Mouse (Mus musculus): ENCODE measurements around the gene Tnfrsf14. TPM values are rescaled to one million over a fixed set of nuclear protein-coding genes. Genes with fewer than 3 reads are reported as not detected.

Tnfrsf14 gene
- polyA plus RNA-seq, 1 experiment from 2014 or later, result 2.4 TPM

DNA sequence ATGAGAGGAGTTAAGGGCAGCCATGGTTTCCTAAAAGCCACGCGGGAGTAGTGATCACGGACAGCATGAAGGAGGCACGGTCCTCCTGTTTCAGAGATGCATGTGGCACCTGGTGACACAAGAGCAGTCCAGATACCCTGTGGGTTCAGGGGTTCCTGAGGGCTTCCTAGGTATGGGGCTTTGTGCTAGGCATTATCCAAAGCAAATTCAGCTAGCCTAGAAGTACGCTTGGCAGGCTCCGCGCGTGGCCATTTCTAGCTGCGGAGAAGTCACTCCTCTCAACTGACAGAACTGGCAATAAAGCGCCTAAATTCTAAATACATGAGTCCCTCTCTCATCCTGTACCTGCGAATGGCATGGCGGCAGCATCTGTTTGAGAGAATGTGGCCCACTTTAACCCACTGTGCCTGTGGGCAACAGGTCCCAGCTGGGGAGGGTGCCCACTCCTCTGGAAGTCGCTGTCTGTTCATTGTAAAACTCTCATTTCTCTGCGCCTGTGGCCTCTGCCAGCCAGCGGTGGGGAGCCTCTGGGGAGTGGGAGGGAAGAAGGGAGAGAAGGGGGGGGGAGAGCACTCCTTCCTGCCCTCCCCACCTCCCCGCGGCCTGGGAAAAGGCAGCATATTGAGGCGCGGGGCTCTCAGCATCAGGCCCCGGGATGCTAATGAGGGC lies 31.8 kb upstream of the Tnfrsf14 start:
- WGBS, result 20% methylated on average over 20 of the region's 20 CpGs
- H3K4me1 ChIP-seq, result peaks cover 68% of the 10 kb centered on the region

DNA sequence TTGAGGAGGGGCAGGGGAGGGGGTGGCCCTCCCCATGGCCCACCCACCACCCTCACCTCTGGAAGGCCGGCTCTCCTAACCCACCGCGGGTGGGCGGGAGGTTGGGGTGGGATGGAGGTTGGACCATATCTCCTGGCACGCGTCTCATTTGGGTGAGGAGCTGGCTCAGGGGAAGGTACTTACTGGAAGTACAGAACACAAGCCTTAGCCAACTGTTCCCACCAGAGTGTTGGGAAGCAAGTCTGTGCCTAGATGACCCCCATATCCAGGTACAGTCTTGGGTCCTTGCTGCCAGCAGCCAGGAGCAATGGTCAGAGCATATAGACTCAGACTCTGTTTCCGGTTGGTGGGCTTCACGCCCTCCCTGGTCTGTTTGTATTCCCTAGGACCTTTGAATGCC lies 30.3 kb upstream of the Tnfrsf14 start:
- H3K4me1 ChIP-seq, result peaks cover 61% of the 10 kb centered on the region
- WGBS, result 11% methylated on average over 8 of the region's 8 CpGs
- no peak for DNase-seq (ENCODE audit: low spot score)

More for the DNA sequence above, 31.8 kb upstream of the Tnfrsf14 start:
- no peak overlapping the region for H3K27ac ChIP-seq
- H3K4me3 ChIP-seq, result peak overlapping the region; percentile 57
- no peaks in the 10 kb centered on the region for H3K9me3 ChIP-seq (replicated peaks)
- no peak for DNase-seq (ENCODE audit: low spot score)
- H3K36me3 ChIP-seq, result no peaks in the 10 kb centered on the region
- H3K27me3 ChIP-seq (ENCODE audit: low read depth, poor library complexity, severe bottlenecking), result peaks cover 87% of the 10 kb centered on the region

DNA sequence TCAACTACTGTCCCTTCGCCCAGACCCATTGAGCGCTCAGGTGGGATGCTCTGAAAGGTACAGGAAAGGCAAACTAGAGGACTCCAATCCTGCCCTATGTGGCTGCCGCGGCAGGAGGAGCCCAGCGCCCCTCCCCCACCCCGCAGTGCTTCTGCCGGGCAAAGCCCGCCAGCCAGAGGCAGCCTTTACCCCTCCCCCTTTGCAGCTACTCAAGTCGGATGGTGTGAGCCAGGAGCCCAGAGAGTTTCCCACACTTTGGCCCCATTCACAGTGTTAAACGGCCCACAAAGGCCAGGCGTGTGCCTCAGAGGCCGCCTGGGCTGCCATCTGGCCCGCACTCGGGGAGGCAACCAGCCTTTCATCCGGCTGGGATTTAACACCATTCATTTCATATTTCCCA lies 29.8 kb upstream of the Tnfrsf14 start:
- H3K27me3 ChIP-seq (ENCODE audit: low read depth, poor library complexity, severe bottlenecking), result peaks cover 100% of the 10 kb centered on the region
- H3K27ac ChIP-seq, result peak overlapping the region; percentile 77
- H3K9me3 ChIP-seq (replicated peaks), result no peaks in the 10 kb centered on the region
- H3K4me3 ChIP-seq, result peak overlapping the region; percentile 38
- peaks cover 61% of the 10 kb centered on the region for H3K4me1 ChIP-seq
- H3K36me3 ChIP-seq, result no peaks in the 10 kb centered on the region
- peak; percentile 78 for DNase-seq (ENCODE audit: low spot score)
- under 1% methylated on average over 15 of the region's 15 CpGs for WGBS

More for the DNA sequence above, 30.3 kb upstream of the Tnfrsf14 start:
- Histone ChIP-seq H3K4me3 (peak overlapping the region; percentile 38), H3K9me3 (replicated peaks) (no peaks in the 10 kb centered on the region), H3K27ac (peak overlapping the region; percentile 77), H3K27me3 (ENCODE audit: low read depth, poor library complexity, severe bottlenecking) (peaks cover 100% of the 10 kb centered on the region), H3K36me3 (no peaks in the 10 kb centered on the region)

DNA sequence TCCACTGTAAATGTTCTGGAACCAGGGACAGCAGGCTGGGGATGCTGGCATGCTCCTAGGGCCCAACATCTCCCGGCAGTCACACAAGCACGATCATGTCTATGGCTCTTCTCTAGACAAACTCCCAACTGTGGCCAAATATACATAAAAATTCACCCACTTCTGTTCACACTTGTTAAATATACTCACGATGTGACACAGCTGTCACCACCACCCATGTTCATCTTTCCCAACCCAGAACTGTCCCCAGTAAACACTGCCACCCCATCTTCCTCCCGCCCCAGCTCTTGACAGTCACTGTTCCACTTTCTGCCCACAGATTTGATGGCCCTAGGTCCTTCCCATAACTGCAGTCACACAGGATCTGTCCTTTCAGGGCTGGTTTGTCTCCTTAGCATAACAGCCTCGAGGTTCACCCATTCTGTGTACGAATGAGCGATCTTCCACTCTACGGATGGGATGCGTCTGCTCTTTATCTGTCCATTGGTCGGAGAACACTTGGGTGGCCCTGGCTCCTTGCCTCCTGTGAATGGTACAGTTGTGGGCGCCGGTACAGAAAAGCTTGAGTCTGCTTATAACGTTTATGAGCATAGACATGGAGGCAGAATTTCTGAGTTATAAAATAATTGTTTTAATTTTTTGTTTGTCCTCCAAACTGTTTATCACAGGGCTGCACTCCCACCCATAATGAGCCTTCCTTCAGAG lies 29.1 kb upstream of the Tnfrsf14 start:
- peaks cover 100% of the 10 kb centered on the region for H3K27me3 ChIP-seq (ENCODE audit: low read depth, poor library complexity, severe bottlenecking)
- peak overlapping the region; percentile 38 for H3K4me3 ChIP-seq
- DNase-seq (ENCODE audit: low spot score), result no peak
- peaks cover 65% of the 10 kb centered on the region for H3K4me1 ChIP-seq
- no peaks in the 10 kb centered on the region for H3K9me3 ChIP-seq (replicated peaks)
- peak overlapping the region; percentile 77 for H3K27ac ChIP-seq
- WGBS, result 57% methylated on average over 13 of the region's 13 CpGs
- no peaks in the 10 kb centered on the region for H3K36me3 ChIP-seq

DNA sequence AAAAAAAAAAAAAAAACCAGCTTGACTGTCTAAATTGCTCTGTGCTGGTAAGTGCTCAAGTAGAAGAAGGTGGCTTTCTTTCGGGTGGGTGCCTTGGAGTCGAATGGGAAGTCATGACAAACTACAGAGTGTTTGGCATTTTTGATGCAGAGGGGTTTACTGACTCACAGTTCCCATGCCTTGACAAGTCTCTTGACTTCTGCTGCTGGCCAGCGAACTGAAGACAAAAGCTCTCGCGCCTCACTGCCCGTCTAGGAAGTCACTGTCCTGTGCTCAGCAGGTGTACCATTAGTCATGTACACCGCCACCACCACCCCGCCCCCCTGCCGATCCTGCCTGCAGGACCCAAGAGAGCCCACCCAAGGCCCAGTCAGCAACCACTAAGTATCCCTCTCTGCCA lies 28.2 kb upstream of the Tnfrsf14 start:
- peaks cover 100% of the 10 kb centered on the region for H3K27me3 ChIP-seq (ENCODE audit: low read depth, poor library complexity, severe bottlenecking)
- no peaks in the 10 kb centered on the region for H3K36me3 ChIP-seq
- peaks cover 58% of the 10 kb centered on the region for H3K4me1 ChIP-seq
- no peaks in the 10 kb centered on the region for H3K9me3 ChIP-seq (replicated peaks)
- H3K27ac ChIP-seq, result no peak overlapping the region
- no peak overlapping the region for H3K4me3 ChIP-seq
- WGBS, result 35% methylated on average over 9 of the region's 9 CpGs
- no peak for DNase-seq (ENCODE audit: low spot score)

DNA sequence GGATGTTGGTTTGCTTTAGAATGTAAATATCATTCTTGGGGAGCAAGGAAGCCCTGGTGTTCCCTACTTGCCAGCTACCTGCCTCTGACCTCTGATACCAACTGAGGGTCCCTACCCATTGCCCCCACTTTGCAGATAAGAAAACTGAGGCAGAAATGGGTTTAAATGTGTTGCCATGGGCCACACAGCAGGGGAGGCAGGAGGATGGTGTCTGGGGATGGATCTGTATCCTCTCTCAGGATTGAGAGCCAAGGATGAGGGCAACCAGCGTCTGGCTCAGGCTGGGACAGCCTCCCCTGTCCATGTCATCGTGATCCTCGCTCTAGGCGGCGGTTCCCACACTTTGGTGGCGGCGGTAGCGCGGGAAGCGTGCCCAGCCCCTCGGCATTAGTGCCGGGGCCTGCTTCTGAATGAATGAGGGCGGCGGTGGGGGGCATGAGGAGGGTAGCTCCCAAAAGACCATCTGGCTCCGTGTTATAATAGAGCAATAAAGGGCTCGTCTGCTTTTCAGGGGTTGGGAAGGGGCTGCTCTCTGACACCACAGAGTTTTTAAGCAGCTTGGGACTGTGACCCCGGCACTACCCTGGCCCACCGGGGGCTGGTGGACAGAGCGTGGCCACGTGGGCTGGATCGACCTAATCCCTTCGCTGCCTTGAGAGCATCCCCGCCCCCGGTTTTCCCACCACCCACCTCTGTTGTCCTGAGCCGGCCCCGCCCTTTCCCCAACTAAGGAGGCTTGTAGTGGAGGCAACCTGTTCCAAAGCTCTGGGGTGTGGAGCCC lies 24.3 kb upstream of the Tnfrsf14 start:
- Histone ChIP-seq H3K27me3 (ENCODE audit: low read depth, poor library complexity, severe bottlenecking) (peaks cover 97% of the 10 kb centered on the region), H3K27ac (no peak overlapping the region), H3K9me3 (replicated peaks) (no peaks in the 10 kb centered on the region), H3K4me3 (peak overlapping the region; percentile 20; the same call in 1 of the 2 replicates), H3K36me3 (no peaks in the 10 kb centered on the region), H3K4me1 (peaks cover 32% of the 10 kb centered on the region)
- WGBS, result under 1% methylated on average over 26 of the region's 26 CpGs
- DNase-seq (ENCODE audit: low spot score), result no peak

DNA sequence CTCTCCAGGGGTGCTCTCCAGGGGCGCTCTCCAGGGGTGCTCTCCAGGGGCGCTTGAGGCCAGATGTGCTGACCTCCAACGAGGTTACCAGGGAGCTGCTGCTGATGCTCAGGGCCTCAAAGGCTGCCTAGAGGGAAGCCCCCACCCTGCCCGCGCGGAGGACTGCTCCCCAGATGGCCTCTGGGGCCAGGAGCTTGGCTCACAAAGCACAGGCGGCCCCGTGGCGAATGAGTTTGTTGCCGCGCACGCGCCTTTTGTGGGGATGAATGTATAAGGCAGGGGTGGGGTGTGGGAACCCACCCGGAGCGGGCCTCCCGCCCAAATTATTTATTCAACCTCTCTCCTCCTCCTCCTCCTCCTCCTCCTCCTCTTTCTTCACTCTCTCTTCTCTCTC lies 21.2 kb upstream of the Tnfrsf14 start:
- no peaks in the 10 kb centered on the region for H3K9me3 ChIP-seq (replicated peaks)
- H3K4me3 ChIP-seq, result no peak overlapping the region
- H3K27ac ChIP-seq, result no peak overlapping the region

DNA sequence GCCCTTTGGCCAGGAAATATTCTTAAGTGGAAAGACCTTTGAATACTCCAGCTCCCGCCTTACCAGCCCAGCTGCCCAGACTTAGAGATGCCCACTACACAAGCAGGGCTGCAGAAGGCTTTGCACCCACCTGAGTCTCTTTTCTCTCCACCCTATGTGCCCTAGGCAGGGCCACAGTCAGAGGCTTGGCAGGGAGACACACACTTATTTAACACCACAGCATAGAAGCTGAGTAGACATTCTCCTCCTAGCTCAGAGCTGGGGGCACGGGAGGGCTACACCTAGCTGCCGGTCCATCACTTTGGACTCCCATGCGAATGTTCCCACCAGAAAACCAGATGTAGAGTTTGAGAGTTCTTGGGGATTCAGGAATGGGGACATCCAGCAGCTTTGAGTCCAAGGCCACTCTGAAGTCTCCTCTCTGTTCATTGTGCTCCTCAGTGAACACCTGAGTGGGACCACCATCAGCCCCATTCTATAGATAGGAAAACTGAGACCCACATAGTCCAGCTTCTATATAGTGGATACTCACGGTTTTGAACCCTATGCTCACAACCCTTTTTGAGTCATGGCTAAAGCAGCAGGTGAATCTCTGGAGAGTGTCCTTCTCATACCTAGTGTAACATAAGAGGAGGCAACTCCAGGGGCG lies 20.7 kb upstream of the Tnfrsf14 start:
- Histone ChIP-seq H3K9me3 (replicated peaks) (no peaks in the 10 kb centered on the region), H3K27me3 (ENCODE audit: low read depth, poor library complexity, severe bottlenecking) (peaks cover 61% of the 10 kb centered on the region), H3K4me1 (peaks cover 42% of the 10 kb centered on the region), H3K36me3 (no peaks in the 10 kb centered on the region), H3K4me3 (no peak overlapping the region), H3K27ac (no peak overlapping the region)
- WGBS, result 74% methylated on average over 6 of the region's 6 CpGs
- DNase-seq (ENCODE audit: low spot score), result no peak

More for the DNA sequence above, 21.2 kb upstream of the Tnfrsf14 start:
- H3K36me3 ChIP-seq, result no peaks in the 10 kb centered on the region
- peaks cover 67% of the 10 kb centered on the region for H3K27me3 ChIP-seq (ENCODE audit: low read depth, poor library complexity, severe bottlenecking)
- no peak for DNase-seq (ENCODE audit: low spot score)
- WGBS, result 18% methylated on average over 16 of the region's 16 CpGs
- peaks cover 42% of the 10 kb centered on the region for H3K4me1 ChIP-seq

DNA sequence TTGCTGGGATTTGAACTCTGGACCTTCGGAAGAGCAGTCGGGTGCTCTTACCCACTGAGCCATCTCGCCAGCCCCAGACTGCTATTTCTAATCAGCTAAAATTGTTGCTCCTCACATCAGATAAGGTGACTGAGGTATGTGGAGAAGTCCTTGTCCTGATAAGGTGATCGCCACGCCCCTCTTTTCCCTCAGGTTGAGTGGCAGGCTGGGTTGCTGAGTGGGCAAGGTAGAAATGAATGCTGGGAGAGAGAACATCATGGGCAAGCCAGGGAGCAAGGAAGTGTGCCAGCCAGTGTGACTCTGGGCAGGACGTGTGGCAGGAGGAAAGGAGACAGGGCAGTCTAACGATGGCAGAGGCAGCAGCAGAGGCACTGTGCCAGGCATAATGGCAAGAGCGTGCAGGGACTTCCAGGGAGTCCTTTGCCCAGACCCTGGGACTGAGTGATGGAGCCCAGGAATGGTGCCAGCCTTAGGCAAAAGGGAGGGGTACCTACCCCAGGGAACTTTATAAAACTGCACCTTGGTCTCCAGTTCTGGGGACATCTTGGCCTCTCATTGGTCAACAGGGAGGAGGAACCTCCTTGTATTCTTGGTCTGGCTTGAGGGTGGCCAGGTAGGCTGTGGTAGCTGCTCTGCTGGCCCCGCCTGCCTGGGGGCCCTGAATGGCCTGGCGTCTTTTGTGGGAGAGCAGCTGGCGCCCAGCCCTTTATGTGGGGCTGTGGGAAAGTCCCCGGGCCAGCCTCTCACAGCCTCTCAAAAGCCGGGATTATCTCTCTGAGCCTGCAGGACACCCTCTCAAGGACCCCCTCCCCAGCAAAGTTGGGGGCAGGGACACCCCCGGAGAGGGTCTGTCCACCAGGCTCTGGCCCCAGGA lies 19.9 kb upstream of the Tnfrsf14 start:
- peaks cover 54% of the 10 kb centered on the region for H3K27me3 ChIP-seq (ENCODE audit: low read depth, poor library complexity, severe bottlenecking)
- H3K4me1 ChIP-seq, result peaks cover 35% of the 10 kb centered on the region
- 59% methylated on average over 14 of the region's 14 CpGs for WGBS
- no peak overlapping the region for H3K27ac ChIP-seq
- no peak for DNase-seq (ENCODE audit: low spot score)
- H3K9me3 ChIP-seq (replicated peaks), result no peaks in the 10 kb centered on the region
- H3K36me3 ChIP-seq, result no peaks in the 10 kb centered on the region
- no peak overlapping the region for H3K4me3 ChIP-seq

DNA sequence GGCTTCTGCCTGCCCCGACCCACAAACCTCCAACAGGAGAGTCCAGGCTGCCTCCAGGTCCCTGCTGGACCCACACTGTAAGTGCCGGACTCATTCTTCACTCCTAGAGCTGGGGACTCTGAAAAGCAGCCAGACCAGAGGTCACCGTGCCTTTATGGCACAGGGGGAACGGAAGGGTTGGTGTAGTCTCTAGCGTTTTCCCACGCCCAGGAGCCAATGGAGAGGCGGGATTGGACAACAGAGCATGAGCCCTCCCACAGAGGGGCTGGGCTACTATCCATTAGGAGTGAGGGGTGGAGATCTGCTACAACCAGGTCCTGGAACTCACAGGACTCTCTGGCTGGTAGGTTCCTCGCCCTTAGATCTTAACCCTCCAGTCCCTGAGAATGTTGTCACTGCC lies 18.0 kb upstream of the Tnfrsf14 start:
- Histone ChIP-seq H3K36me3 (no peaks in the 10 kb centered on the region), H3K9me3 (replicated peaks) (no peaks in the 10 kb centered on the region), H3K27ac (peak overlapping the region; percentile 68), H3K4me3 (peak overlapping the region; percentile 35), H3K27me3 (ENCODE audit: low read depth, poor library complexity, severe bottlenecking) (peaks cover 34% of the 10 kb centered on the region), H3K4me1 (peaks cover 26% of the 10 kb centered on the region)
- DNase-seq (ENCODE audit: low spot score), result peak; percentile 75
- WGBS, result 1% methylated on average over 8 of the region's 8 CpGs

DNA sequence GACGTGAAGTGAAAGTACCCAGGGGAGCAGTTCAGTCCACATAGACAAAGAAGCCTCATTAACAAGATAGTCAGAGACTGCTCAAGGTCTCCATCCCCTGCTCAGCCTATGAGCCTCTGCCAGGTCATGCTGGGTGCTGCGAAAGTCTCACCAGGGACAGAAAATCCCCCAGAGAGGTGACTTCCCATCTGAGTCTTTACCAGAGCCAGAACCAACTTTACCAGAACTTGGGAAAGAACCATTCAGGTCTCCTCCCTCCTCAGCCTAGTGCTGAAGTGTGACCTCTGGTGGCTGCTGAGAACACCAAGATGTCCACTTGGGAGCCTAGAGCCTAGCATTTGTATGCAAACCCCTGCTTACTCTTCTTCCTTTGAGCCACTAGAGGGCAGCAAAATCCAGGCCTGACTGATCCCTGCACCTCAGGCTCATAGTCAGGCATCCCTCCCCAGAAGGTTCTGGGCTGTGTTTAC lies 15.8 kb upstream of the Tnfrsf14 start:
- no peaks in the 10 kb centered on the region for H3K9me3 ChIP-seq (replicated peaks)
- 19% methylated on average over 2 of the region's 2 CpGs for WGBS
- H3K27ac ChIP-seq, result peak overlapping the region; percentile 12; the same call in 1 of the 2 replicates
- peaks cover 22% of the 10 kb centered on the region for H3K4me1 ChIP-seq
- H3K4me3 ChIP-seq, result no peak overlapping the region
- peaks cover 12% of the 10 kb centered on the region for H3K27me3 ChIP-seq (ENCODE audit: low read depth, poor library complexity, severe bottlenecking)
- DNase-seq (ENCODE audit: low spot score), result peak; percentile 74
- no peaks in the 10 kb centered on the region for H3K36me3 ChIP-seq
